7 mouse cellular contexts compared by ENCODE assay signal in genomic region chr15:95757169-95757568, GRCm38 (mm10). TPM values are rescaled to one million over a fixed set of nuclear protein-coding genes. Genes with fewer than 3 reads are reported as not detected.
A peak's percentile ranks its signal among the peaks of the same experiment; 100 is the strongest.
DNase-seq lines count a peak whose midpoint lies in the region; ATAC-seq and TF ChIP-seq lines count a peak whose summit lies in the region.

No protein-coding gene starts in this region.

- peak; percentile 90 for ATAC-seq in frontal cortex, adult (ENCODE audit: low TSS enrichment)
- peak; percentile 78 for ATAC-seq in intestine, embryonic 15.5 days

- no peak overlapping the region for H3K4me2 ChIP-seq in intestine, embryonic 15.5 days (replicated peaks)

- TF ChIP-seq POLR2A in olfactory bulb, adult 2 months (IDR thresholded peaks at IDR 0.05; ENCODE audit: insufficient read depth, low read depth, low read length): no peak

- H3K9me3 ChIP-seq in intestine, embryonic 15.5 days: no peaks in the 10 kb centered on the region

- DNase-seq in 3134 (ENCODE audit: extremely low read depth, insufficient read length, low spot score) (peak; percentile 28), 3T3-L1 (ENCODE audit: low read depth, low spot score) (peak; percentile 75)
- peak; percentile 28 for DNase-seq in left cerebral cortex, adult 11 months (ENCODE audit: low spot score)
- DNase-seq in thymus, postnatal 4 days: peak; percentile 83

- H3K4me3 ChIP-seq in intestine, embryonic 15.5 days (replicated peaks): no peak overlapping the region
- H3K4me3 ChIP-seq in olfactory bulb, adult 2 months (ENCODE audit: insufficient read depth, low read depth, low read length): no peak overlapping the region

- WGBS in intestine, embryonic 15.5 days: 28% methylated on average over 10 of the region's 10 CpGs
- 26% methylated on average over 10 of the region's 10 CpGs for WGBS in olfactory bulb, adult 2 months

- H3K27me3 ChIP-seq in intestine, embryonic 15.5 days (replicated peaks): no peaks in the 10 kb centered on the region

- no peaks in the 10 kb centered on the region for H3K36me3 ChIP-seq in intestine, embryonic 15.5 days

- H3K4me1 ChIP-seq in intestine, embryonic 15.5 days (replicated peaks): no peaks in the 10 kb centered on the region
- H3K4me1 ChIP-seq in olfactory bulb, adult 2 months (ENCODE audit: control insufficient read depth, insufficient read depth, low read length): 0 out of 2 replicates have a peak, but pooled peaks cover 3% of the 10 kb centered on the region

- H3K9ac ChIP-seq in intestine, embryonic 15.5 days: no peak overlapping the region

- H3K27ac ChIP-seq in intestine, embryonic 15.5 days: peak overlapping the region; percentile 27; the same call in 1 of the 2 replicates
- peak overlapping the region; percentile 17; the same call in 1 of the 2 replicates for H3K27ac ChIP-seq in olfactory bulb, adult 2 months (ENCODE audit: insufficient read depth, low read depth, low read length)

- TF ChIP-seq CTCF in olfactory bulb, adult 2 months (IDR thresholded peaks at IDR 0.05; ENCODE audit: insufficient read depth, low read depth, low read length): no peak

RNA-seq across cellular contexts. Expression of gene Ano6, which starts 33.5 kb away (rescaled TPM):
- polyA plus RNA-seq in intestine, embryonic 15.5 days (2015; fragmentation: Nextera tagmentation; extraction: Ambion mirVana): 50.4 and 53.8 TPM in 2 replicates
- not detected in 2 replicates for polyA plus RNA-seq in olfactory bulb, adult 2 months (2012; ENCODE audit: insufficient read depth, insufficient read length, low replicate concordance, missing spikeins)

Comparison
In these comparisons a context has a peak if more than half of its experiments do, and no peak if none do; other contexts are left out.
1. DNase-seq: peak in every context shown above with its lines; median percentile 83 in thymus, postnatal 4 days; 75 in 3T3-L1; 28 in 3134; 28 in left cerebral cortex, adult 11 months.